Mouse (Mus musculus) heart, embryonic 16.5 days (tissue): ENCODE data around the gene St8sia1. TPM values are rescaled to one million over a fixed set of nuclear protein-coding genes. Genes with fewer than 3 reads are reported as not detected.
"Not testable (repeated sequence)": the region's sequence is repeated elsewhere in the genome, so short reads cannot be mapped to it uniquely, and the experiment has no call there.

ENCODE experiments used
- ATAC-seq: fragments of 200-750 bp; cut with Nextera tagmentation; replicated peaks from 2 replicates; pipeline ENCODE4 v1.8.0; 2017; ENCODE audit warnings: moderate number of reproducible peaks; ENCODE audit not compliant: insufficient read depth, low FRiP score; ENCODE audit errors: extremely low read depth
- H3K27ac ChIP-seq: fragments of 300-500 bp; sonication (generic); 2 replicates; pipeline ENCODE4 v1.5.1; 2014; ENCODE audit warnings: mild to moderate bottlenecking, low read length, control low read depth, moderate library complexity
- H3K27me3 ChIP-seq: fragments of 300-500 bp; sonication (generic); 2 replicates; pipeline ENCODE4 v1.6.1; 2014; ENCODE audit warnings: low read length, mixed read lengths; ENCODE audit not compliant: control insufficient read depth, insufficient read depth
- H3K36me3 ChIP-seq: fragments of 300-500 bp; sonication (generic); 2 replicates; pipeline ENCODE4 v1.6.1; 2014; ENCODE audit not compliant: control insufficient read depth, insufficient read depth
- H3K4me1 ChIP-seq: fragments of 300-500 bp; sonication (generic); 2 replicates; pipeline ENCODE4 v1.6.1; 2014; ENCODE audit warnings: low read length, mixed read lengths; ENCODE audit not compliant: control insufficient read depth, insufficient read depth
- H3K4me2 ChIP-seq: fragments of 300-500 bp; sonication (generic); 2 replicates; pipeline ENCODE4 v1.6.1; 2014; ENCODE audit warnings: low read depth, mild to moderate bottlenecking, control low read depth, low read length
- H3K4me3 ChIP-seq: fragments of 300-500 bp; sonication (generic); 2 replicates; pipeline ENCODE4 v1.5.1; 2014; ENCODE audit warnings: mild to moderate bottlenecking, control low read depth, low read length
- H3K9ac ChIP-seq: fragments of 300-500 bp; sonication (generic); 2 replicates; pipeline ENCODE4 v1.6.1; 2014; ENCODE audit warnings: low read length, control low read depth
- H3K9me3 ChIP-seq: fragments of 300-500 bp; sonication (generic); replicated peaks from 2 replicates; pipeline ENCODE4 v1.6.1; 2016; ENCODE audit warnings: low read length; ENCODE audit not compliant: control insufficient read depth
- WGBS: fragments of 180-500 bp; shearing (Covaris S2); extraction: QIAGEN DNeasy Blood & Tissue Kit; methylation state at CpG from one replicate; pipeline ENCODE4 v1.1.7; 2014; 5-methylcytosine and 5-hydroxymethylcytosine counted together
- polyA plus RNA-seq: library from polyadenylated mRNA; unstranded; fragments of >200 nt; fragmentation: Nextera tagmentation; extraction: Ambion mirVana; gene quantifications from 2 replicates; pipeline ENCODE4 v1.2.1, GENCODE M21; 2015

Gene St8sia1
- 0.99 and 2.0 TPM in 2 replicates for polyA plus RNA-seq

GRCm38 (mm10) chr6:142964076-142964530 is at the start of gene St8sia1:
TSS of gene St8sia1 (minus strand) at chr6:142964452.
- no peak within 1 kb of the TSS; the same call in 1 of the 2 replicates for H3K27ac ChIP-seq
- WGBS: under 1% methylated on average over 45 of the region's 45 CpGs
- H3K36me3 ChIP-seq: no peaks in the 10 kb centered on the region
- H3K4me2 ChIP-seq: peak within 1 kb of the TSS; percentile 99
- peak within 1 kb of the TSS; percentile 66 for H3K9ac ChIP-seq
- H3K27me3 ChIP-seq: peaks cover 17% of the 10 kb centered on the region
- peaks cover 4% of the 10 kb centered on the region; the same call in 1 of the 2 replicates for H3K4me1 ChIP-seq
- ATAC-seq: peak; percentile 14; the same call in 1 of the 2 replicates
- H3K9me3 ChIP-seq: peaks cover 3% of the 10 kb centered on the region; the same call in 1 of the 2 replicates
- peak within 1 kb of the TSS; percentile 71 for H3K4me3 ChIP-seq

GRCm38 (mm10) chr6:143012513-143013215 is 48.4 kb upstream of the St8sia1 start:
- 88% methylated on average over 13 of the region's 15 CpGs for WGBS
- ATAC-seq: no peak

GRCm38 (mm10) chr6:143008865-143009264 is 44.6 kb upstream of the St8sia1 start:
- Histone ChIP-seq H3K27me3 (no peaks in the 10 kb centered on the region), H3K4me3 (no peak overlapping the region), H3K27ac (no peak overlapping the region), H3K4me1 (no peaks in the 10 kb centered on the region), H3K36me3 (peaks cover 10% of the 10 kb centered on the region), H3K9ac (no peak overlapping the region), H3K9me3 (peaks cover 5% of the 10 kb centered on the region), H3K4me2 (no peak overlapping the region)
- ATAC-seq: no peak
- WGBS: 91% methylated on average over 5 of the region's 5 CpGs

More at GRCm38 (mm10) chr6:143012513-143013215, 48.4 kb upstream of the St8sia1 start:
- Histone ChIP-seq H3K4me3 (no peak overlapping the region), H3K27ac (no peak overlapping the region), H3K4me2 (no peak overlapping the region), H3K4me1 (0 out of 2 replicates have a peak, but pooled peaks cover under 1% of the 10 kb centered on the region), H3K9ac (no peak overlapping the region), H3K9me3 (no peaks in the 10 kb centered on the region), H3K27me3 (no peaks in the 10 kb centered on the region), H3K36me3 (peaks cover 13% of the 10 kb centered on the region)

GRCm38 (mm10) chr6:143005209-143005608 is 41.0 kb upstream of the St8sia1 start:
- ATAC-seq: not testable (repeated sequence)
- WGBS: 89% methylated on average over 9 of the region's 9 CpGs

DNA sequence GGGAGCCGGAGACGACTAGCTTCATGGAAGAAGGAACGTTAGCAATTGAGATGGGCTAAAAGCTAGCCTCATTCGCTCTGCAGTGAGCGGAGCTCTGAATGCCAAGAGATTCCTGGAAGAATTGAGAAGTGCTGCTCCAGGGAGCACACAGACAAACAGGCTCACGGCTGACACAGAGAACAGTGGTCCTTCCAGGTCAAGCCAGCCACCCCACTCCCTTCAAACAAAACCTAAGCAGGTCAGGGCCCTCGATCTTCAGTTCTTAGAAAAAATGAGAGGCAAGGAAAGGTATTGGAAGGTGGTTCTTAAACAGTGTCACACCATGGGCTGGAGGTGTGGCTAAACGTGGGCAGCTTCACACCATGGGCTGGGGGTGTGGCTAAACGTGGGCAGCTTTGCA is 40.5 kb upstream of the St8sia1 start:
- H3K4me1 ChIP-seq: no peaks in the 10 kb centered on the region
- ATAC-seq: no peak
- H3K9me3 ChIP-seq: peaks cover 5% of the 10 kb centered on the region
- H3K4me2 ChIP-seq: no peak overlapping the region
- no peak overlapping the region for H3K9ac ChIP-seq
- no peak overlapping the region for H3K4me3 ChIP-seq
- WGBS: 67% methylated on average over 9 of the region's 9 CpGs
- H3K27ac ChIP-seq: no peak overlapping the region
- no peaks in the 10 kb centered on the region for H3K36me3 ChIP-seq
- H3K27me3 ChIP-seq: no peaks in the 10 kb centered on the region

More at GRCm38 (mm10) chr6:143005209-143005608, 41.0 kb upstream of the St8sia1 start:
- not testable (repeated sequence) for H3K36me3 ChIP-seq, H3K9ac ChIP-seq, H3K27ac ChIP-seq, H3K4me3 ChIP-seq, H3K4me2 ChIP-seq, H3K4me1 ChIP-seq, H3K9me3 ChIP-seq, H3K27me3 ChIP-seq

- Histone ChIP-seq H3K27me3 (no peaks in the 10 kb centered on the region), H3K27ac (no peak overlapping the region), H3K9ac (no peak overlapping the region), H3K9me3 (no peaks in the 10 kb centered on the region), H3K4me1 (0 out of 2 replicates have a peak, but pooled peaks cover 3% of the 10 kb centered on the region), H3K4me2 (no peak overlapping the region), H3K4me3 (no peak overlapping the region), H3K36me3 (no peaks in the 10 kb centered on the region)
- WGBS: 51% methylated on average over 12 of the region's 12 CpGs
- no peak for ATAC-seq
Observed at GRCm38 (mm10) chr6:142998221-142998999, 34.2 kb upstream of the St8sia1 start.

DNA sequence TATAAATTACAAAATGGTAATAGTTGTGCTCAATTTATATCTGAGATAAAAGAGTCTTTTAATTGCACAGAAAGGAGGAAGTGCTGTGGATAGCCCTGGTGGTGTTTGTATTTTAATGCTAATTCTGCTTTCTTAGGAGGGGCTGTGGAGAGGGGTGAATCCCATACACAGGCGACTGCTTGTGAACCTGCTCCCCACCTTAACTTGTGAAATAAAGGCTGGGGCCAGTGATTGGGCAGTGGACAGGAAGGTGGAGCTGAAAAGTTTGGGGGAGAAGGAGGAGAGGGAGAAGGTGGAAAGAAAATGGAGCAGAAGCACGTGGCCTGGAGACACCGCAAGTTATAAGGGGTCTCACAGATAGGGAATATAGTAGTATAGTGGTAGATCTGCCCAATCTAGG is 32.6 kb upstream of the St8sia1 start:
- Histone ChIP-seq H3K36me3 (no peaks in the 10 kb centered on the region), H3K4me3 (no peak overlapping the region), H3K9ac (no peak overlapping the region), H3K27ac (no peak overlapping the region), H3K4me2 (no peak overlapping the region), H3K9me3 (no peaks in the 10 kb centered on the region), H3K4me1 (0 out of 2 replicates have a peak, but pooled peaks cover 3% of the 10 kb centered on the region), H3K27me3 (no peaks in the 10 kb centered on the region)
- ATAC-seq: no peak
- WGBS: 72% methylated on average over 3 of the region's 3 CpGs

GRCm38 (mm10) chr6:142995567-142995966 is 31.3 kb upstream of the St8sia1 start:
- no peak for ATAC-seq
- Histone ChIP-seq H3K27ac (no peak overlapping the region), H3K9ac (no peak overlapping the region), H3K4me2 (no peak overlapping the region), H3K36me3 (no peaks in the 10 kb centered on the region), H3K9me3 (no peaks in the 10 kb centered on the region), H3K27me3 (no peaks in the 10 kb centered on the region), H3K4me1 (0 out of 2 replicates have a peak, but pooled peaks cover 3% of the 10 kb centered on the region), H3K4me3 (no peak overlapping the region)
- 60% methylated on average over 5 of the region's 5 CpGs for WGBS

- H3K4me3 ChIP-seq: no peak overlapping the region
- no peaks in the 10 kb centered on the region for H3K9me3 ChIP-seq
- H3K36me3 ChIP-seq: no peaks in the 10 kb centered on the region
- 0 out of 2 replicates have a peak, but pooled peaks cover 3% of the 10 kb centered on the region for H3K4me1 ChIP-seq
- ATAC-seq: no peak
- no peaks in the 10 kb centered on the region for H3K27me3 ChIP-seq
- no peak overlapping the region for H3K9ac ChIP-seq
- 57% methylated on average over 7 of the region's 7 CpGs for WGBS
- H3K27ac ChIP-seq: no peak overlapping the region
- H3K4me2 ChIP-seq: no peak overlapping the region
Observed at GRCm38 (mm10) chr6:142994821-142995220, 30.6 kb upstream of the St8sia1 start.
